Mouse (Mus musculus) bone marrow macrophage, adult 2 months (primary cell): Measurements from ENCODE around the gene Gc. TPM values are rescaled to one million over a fixed set of nuclear protein-coding genes. Genes with fewer than 3 reads are reported as not detected.

Experiments used
- H3K27ac ChIP-seq: 2 replicates; pipeline ENCODE4 v1.5.1; 2012; ENCODE audit warnings: low read depth, low read length; ENCODE audit not compliant: insufficient read depth
- H3K4me1 ChIP-seq: 2 replicates; pipeline ENCODE4 v1.6.1; 2012; ENCODE audit warnings: low read length; ENCODE audit not compliant: control insufficient read depth, insufficient read depth
- H3K4me3 ChIP-seq: 2 replicates; pipeline ENCODE4 v1.5.1; 2012; ENCODE audit warnings: mild to moderate bottlenecking, low read length, moderate library complexity; ENCODE audit not compliant: insufficient read depth
- CTCF ChIP-seq: IDR thresholded peaks from 2 replicates; pipeline ENCODE4 v1.5.1; 2012; ENCODE audit warnings: low read depth, mild to moderate bottlenecking, low read length, moderate library complexity
- POLR2A ChIP-seq: IDR thresholded peaks from 2 replicates; pipeline ENCODE4 v1.6.1; 2012; ENCODE audit warnings: mild to moderate bottlenecking, low read depth, low read length, borderline replicate concordance
- polyA plus RNA-seq: library from polyadenylated mRNA; stranded (reverse); fragments of >200 nt; gene quantifications from 2 replicates; pipeline ENCODE4 v1.2.4, GENCODE M21; 2012; ENCODE audit not compliant: missing spikeins, insufficient read depth, insufficient read length

Gene Gc
- polyA plus RNA-seq, 1 experiment: not detected

- Histone ChIP-seq H3K4me1 (no peaks in the 10 kb centered on the region), H3K27ac (no peak overlapping the region), H3K4me3 (no peak overlapping the region)
- TF ChIP-seq CTCF: no peak
- no peak for TF ChIP-seq POLR2A
These were observed 6.9 kb downstream of the Gc start for GRCm38 (mm10) chr5:89450798-89451197.

- no peak overlapping the region for H3K4me3 ChIP-seq
- H3K4me1 ChIP-seq: no peaks in the 10 kb centered on the region
- no peak overlapping the region for H3K27ac ChIP-seq
- TF ChIP-seq CTCF (no peak), POLR2A (no peak)
These were observed 8.4 kb downstream of the Gc start for GRCm38 (mm10) chr5:89449325-89449724.

GRCm38 (mm10) chr5:89447978-89448377, 9.7 kb downstream of the Gc start:
- TF ChIP-seq CTCF (no peak), POLR2A (no peak)

GRCm38 (mm10) chr5:89444360-89444759, 13.3 kb downstream of the Gc start:
- no peak overlapping the region for H3K4me3 ChIP-seq
- no peak for TF ChIP-seq POLR2A
- no peak for TF ChIP-seq CTCF
- no peaks in the 10 kb centered on the region for H3K4me1 ChIP-seq
- no peak overlapping the region for H3K27ac ChIP-seq

More at GRCm38 (mm10) chr5:89447978-89448377, 9.7 kb downstream of the Gc start:
- Histone ChIP-seq H3K4me3 (no peak overlapping the region), H3K4me1 (no peaks in the 10 kb centered on the region), H3K27ac (no peak overlapping the region)

GRCm38 (mm10) chr5:89411536-89411935, 46.2 kb downstream of the Gc start:
- no peaks in the 10 kb centered on the region for H3K4me1 ChIP-seq
- H3K4me3 ChIP-seq: no peak overlapping the region
- no peak overlapping the region for H3K27ac ChIP-seq
- no peak for TF ChIP-seq POLR2A
- no peak for TF ChIP-seq CTCF

- no peak overlapping the region for H3K4me3 ChIP-seq
- H3K4me1 ChIP-seq: no peaks in the 10 kb centered on the region
- TF ChIP-seq CTCF: no peak
- TF ChIP-seq POLR2A: no peak
- no peak overlapping the region for H3K27ac ChIP-seq
These were observed 50.2 kb downstream of the Gc start for GRCm38 (mm10) chr5:89407376-89408082.

GRCm38 (mm10) chr5:89405132-89405531, 52.6 kb downstream of the Gc start:
- Histone ChIP-seq H3K4me3 (no peak overlapping the region), H3K27ac (no peak overlapping the region), H3K4me1 (no peaks in the 10 kb centered on the region)
- no peak for TF ChIP-seq POLR2A
- no peak for TF ChIP-seq CTCF

- Histone ChIP-seq H3K4me1 (no peaks in the 10 kb centered on the region), H3K27ac (no peak overlapping the region), H3K4me3 (no peak overlapping the region)
- TF ChIP-seq CTCF (no peak), POLR2A (no peak)
These were observed 67.3 kb downstream of the Gc start for GRCm38 (mm10) chr5:89390405-89390804.

- no peaks in the 10 kb centered on the region for H3K4me1 ChIP-seq
- TF ChIP-seq CTCF: no peak
- no peak for TF ChIP-seq POLR2A
- H3K4me3 ChIP-seq: no peak overlapping the region
- no peak overlapping the region for H3K27ac ChIP-seq
These were observed 73.5 kb downstream of the Gc start for GRCm38 (mm10) chr5:89384204-89384603.

- no peaks in the 10 kb centered on the region for H3K4me1 ChIP-seq
- TF ChIP-seq CTCF (no peak), POLR2A (no peak)
- H3K27ac ChIP-seq: no peak overlapping the region
- H3K4me3 ChIP-seq: no peak overlapping the region
These were observed 76.4 kb downstream of the Gc start for GRCm38 (mm10) chr5:89381340-89381739.
